Mouse (Mus musculus) heart, adult 2 months (tissue): ENCODE measurements around the gene Marc2.
A peak's percentile ranks its signal among the peaks of the same experiment; 100 is the strongest.

Source experiments
- CTCF ChIP-seq: fragments of 200-600 bp; IDR thresholded peaks from 2 replicates; pipeline ENCODE4 v1.8.1; 2022; ENCODE audit warnings: antibody characterized with exemption, mild to moderate bottlenecking, moderate library complexity
- EP300 ChIP-seq: fragments of 200-500 bp; IDR thresholded peaks from 2 replicates; pipeline ENCODE4 v1.6.1; 2011; ENCODE audit warnings: low read depth, low read length, control low read depth; ENCODE audit not compliant: insufficient read depth

DNA sequence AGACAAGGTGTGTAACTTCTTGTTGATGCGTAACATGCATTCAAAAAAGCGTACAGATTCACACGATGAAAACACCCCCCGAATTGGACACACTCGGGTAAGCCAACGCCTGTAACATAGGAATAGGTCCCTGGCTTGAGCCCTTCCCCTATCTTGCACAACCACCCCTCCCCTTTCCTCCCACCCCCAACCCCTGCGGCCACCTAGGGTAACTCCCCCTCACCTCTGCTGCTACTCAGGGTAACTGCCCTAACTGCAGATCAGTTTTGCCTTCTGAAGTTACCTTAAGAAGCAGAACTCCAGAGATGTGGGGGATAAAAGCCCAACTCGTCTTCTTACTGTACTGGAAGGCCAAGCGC, 74.4 kb downstream of the Marc2 start:
- TF ChIP-seq CTCF, result 0 out of 2 replicates have a peak, but pooled peaks have one; percentile 4
- TF ChIP-seq EP300, result no peak
